Mouse (Mus musculus) layer of hippocampus, adult 8-10 months (tissue): ENCODE data around the gene Romo1. TPM values are rescaled to one million over a fixed set of nuclear protein-coding genes. Genes with fewer than 3 reads are reported as not detected.
"Not testable (repeated sequence)": the region's sequence is repeated elsewhere in the genome, so short reads cannot be mapped to it uniquely, and the experiment has no call there.

ENCODE experiments used
- DNase-seq, 2 experiments: peaks; one replicate each; pipeline ENCODE4 v3.0.0; 2022; ENCODE audit warnings: low spot score in 2 of 2
- total RNA-seq, 4 experiments: library from RNA; stranded (reverse); gene quantifications; 2 replicates each; pipeline ENCODE4 v1.2.4; 2022

Romo1 gene
- total RNA-seq, 4 experiments from 2014 or later = 99.4 to 184 (median 132) TPM

DNA sequence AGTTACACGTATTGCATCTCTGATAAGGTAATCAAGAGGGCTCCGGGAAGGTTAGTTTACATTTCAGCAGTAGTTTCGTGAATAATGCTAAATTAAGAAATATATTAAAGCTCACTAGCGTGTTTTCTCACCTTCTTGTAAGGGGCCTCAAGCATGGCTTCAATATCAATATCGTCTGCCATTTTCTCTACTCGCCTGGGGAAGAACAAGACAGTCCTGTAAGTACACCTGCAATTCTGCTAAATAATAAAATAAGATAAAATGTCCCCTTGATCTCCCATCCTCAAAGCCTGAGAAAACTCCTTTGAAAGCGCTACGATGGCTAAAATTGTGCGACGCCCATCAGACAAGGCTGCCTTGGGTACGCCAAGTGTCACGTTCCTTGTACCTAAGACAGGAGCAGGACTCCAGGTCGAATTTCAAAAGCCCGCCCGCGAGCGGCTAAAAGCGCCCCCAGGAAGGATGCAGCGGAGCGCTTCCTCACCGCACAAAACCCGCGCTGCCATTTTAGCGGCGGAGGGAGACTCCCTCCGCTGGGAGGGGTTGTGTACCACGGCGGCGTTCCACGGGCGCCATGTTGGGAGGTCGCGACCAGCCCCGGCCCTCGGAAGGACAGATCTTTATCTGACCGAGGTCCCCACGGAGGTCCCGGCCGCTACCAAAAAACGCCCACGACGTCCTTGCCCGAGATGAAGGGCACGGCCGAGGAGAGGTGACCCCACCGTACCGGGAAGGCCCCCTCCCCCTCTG, 35.4 kb downstream of the Romo1 start:
- DNase-seq = peak; percentile 57 to 58

DNA sequence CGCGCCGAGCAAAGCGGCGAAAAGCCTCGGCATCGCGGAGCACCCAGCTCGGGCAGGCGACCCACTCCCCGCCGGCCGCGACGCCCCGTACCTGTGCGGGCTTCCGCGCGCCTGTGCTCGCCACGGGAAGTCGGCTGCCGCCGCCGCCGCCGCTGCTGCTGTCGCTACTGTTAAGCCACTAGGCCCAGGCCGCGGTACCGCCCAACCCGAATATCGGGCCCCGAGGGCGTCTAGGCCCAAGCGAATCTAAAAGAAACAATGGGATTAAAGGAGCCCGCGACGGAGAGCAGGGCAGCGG, 35.9 kb downstream of the Romo1 start:
- no peak for DNase-seq

DNA sequence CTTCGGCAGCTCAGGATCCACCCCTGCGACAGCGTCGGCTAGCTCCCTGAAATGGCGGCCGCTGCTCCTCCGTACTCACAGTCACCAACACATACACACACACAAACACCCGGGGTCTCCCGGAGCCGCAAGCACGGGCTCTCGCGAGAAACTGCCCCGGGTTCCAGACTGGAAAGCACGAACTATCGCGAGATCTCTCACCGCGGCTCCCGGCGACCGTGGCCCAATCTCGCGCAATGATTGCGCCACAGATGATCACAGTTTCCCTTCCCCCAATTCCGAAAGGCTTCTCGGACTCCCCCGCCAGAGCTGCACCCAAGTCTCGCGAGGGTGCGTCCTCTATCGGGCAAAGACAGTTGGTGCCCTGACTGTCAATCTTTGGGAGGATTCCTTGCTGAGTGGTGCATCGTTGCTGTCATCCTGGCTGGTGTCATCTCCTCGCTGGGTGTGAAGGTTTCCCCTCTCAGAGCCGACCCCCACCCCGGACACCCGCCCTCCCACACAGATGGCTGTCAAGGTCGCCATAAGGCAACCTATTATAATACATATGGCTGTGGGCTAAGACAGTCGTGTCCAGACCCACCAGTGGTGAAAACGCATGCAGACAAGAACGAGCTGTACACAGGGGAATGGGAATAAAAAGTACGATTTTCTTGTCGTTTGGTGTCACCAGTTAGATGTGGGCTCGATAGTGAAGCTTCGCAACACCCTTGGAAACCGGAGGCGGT, 36.4 kb downstream of the Romo1 start, which contains the start of gene Rbm39:
TSS of gene Rbm39 (minus strand) at position 145 of the 728 bp plus-strand sequence.
- DNase-seq = peak; percentile 100

DNA sequence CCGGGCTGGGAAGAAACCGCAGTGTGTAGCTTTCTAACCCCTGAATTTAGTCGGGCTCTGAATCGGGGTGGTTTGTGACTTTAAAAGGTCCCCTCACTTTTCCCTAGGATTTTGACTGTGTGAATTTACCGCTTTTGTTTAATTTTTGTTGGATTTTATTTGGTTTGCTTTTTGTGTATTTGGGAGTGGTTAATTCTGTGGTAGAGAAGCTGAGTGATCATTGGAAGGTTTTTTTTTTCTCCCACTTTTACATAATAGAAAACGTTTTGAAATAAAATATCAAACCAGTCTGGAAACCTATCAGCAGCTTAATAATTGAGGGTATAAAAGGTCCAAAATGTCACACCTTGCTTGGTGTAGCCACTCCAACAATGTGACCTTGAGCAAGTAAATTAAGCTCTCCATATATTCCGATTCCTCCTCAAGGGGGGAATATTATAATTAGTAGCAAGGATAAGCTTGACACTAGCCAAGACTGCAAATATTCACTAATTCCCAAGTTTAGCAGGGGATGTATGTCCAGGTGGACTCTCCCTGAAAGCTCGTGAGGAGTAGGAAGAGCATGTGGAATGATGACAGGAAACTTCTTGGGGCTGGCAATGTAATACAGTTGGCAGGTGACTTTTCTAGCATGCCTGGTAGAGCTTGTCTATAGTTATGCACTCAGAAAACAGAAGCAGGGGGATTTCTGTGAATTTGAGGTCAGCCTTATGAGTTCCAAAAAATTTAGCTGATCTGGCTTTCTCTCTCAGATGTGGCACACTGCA, 37.2 kb downstream of the Romo1 start:
- DNase-seq = no peak

DNA sequence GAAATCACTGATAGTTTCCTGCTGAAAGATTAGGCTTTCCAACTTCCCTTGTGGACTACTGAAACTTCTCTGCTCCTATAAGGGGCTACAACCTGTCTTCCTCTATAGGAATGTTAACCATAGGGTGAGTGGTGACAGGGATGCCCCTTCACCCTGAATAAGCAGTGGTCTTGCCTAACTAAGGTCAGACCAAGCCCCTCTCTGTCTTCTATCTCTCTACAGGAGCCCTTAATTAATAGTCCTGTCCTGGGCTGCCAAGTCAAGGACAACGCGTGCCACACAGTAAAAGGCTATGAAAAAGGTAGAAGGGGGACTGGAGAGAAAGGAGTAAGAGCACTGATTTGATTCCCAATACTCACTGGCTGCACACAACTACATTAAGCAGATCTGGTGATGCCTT, 37.8 kb downstream of the Romo1 start:
- DNase-seq = no peak

DNA sequence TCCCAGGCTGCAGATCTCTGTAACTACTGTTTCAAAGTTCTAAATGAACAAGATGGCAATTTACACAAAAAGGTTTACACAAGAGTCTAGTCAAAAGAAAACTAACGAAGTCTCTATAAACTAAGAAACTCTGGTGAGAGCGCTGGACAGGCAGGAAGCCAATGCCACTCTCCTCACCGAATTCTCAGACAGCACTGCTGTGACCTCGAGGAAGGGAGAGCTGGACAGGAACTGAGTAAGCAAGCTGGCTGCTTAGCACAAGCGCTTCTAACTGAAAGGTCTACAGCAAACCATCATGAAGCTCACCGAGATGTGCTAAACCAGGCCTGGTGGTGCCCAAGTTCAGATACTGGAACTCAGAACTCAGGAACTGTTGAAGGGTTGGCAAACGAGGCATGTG, 45.4 kb downstream of the Romo1 start:
- DNase-seq = not testable (repeated sequence)

DNA sequence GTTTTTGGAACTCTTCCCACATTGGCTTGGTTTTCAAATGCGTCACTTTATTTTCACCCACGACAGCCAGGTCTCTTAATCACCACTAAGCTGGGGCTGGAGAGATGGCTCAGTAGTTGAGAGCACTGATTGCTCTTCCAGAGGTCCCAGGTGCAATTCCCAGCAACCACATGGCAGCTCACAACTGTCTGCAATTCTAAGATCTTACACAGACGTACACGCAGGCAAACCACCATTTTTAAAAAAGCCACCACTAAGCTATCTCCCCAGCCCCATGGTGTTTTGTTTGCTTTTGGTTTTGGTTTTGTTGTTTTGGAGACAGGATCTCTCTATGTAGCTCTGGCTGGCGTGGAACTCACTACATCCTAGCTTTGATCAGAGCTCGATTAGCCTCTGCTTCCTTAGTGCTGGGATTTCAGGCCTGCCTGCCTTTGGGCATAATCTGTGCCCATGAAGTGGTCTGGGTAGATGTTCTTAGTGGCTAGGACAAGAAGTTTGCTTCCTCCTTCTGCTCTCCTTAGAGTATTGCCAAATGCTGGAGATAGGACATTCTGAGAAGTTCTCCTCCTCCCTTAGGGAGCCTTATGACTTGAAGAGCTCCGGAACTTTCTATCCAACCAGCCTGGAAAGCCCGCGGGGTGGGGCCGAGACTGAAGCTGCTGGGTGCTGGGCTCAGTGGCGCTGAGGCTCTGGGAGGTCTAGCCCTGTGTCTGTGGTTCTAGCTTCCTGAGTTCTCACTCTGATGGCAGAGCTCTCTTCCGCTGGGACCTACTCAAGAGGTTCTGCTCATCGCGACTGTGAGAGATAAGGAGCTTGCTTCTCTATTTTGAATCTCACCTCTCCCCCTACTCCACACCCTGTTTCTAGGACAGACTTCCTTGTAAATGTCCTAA, 46.4 kb downstream of the Romo1 start:
- no peak for DNase-seq

DNA sequence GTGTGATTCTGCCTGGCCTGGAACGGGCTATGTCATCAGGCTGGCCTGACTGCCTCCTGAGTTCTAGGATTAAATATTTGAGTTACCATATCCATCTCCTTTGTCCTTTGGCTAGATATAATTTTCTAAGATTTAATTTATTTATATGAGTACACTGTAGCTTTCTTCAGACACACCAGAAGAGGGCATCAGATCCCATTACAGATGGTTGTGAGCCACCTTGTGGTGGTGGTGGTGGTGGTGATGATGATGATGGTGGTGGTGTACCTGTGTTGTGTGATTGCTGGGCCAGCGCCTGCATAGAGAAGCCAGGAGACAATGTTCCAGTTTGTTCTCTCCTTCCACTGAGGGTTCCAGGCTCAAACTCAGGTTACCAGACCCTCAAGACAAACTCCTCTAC, 47.7 kb downstream of the Romo1 start:
- no peak for DNase-seq

DNA sequence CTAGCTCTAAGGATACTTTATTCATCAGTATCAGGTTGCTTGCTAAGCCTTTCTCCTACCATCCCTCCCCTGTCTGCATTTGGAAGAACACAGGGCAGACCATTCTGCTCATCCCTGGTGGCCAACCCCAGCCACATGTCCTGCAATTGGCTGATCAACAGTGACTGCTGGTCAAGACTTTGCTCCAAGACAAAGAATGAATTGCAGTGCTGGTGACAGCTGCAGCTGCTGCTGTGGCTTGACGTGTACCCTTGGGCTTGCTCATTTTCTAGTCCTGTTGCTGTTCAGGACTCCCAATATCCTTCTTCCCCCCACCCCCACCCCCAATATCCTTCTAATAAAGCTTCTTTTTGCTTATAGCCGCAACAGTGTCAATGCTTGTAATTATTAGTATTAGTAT, 48.2 kb downstream of the Romo1 start:
- no peak for DNase-seq

DNA sequence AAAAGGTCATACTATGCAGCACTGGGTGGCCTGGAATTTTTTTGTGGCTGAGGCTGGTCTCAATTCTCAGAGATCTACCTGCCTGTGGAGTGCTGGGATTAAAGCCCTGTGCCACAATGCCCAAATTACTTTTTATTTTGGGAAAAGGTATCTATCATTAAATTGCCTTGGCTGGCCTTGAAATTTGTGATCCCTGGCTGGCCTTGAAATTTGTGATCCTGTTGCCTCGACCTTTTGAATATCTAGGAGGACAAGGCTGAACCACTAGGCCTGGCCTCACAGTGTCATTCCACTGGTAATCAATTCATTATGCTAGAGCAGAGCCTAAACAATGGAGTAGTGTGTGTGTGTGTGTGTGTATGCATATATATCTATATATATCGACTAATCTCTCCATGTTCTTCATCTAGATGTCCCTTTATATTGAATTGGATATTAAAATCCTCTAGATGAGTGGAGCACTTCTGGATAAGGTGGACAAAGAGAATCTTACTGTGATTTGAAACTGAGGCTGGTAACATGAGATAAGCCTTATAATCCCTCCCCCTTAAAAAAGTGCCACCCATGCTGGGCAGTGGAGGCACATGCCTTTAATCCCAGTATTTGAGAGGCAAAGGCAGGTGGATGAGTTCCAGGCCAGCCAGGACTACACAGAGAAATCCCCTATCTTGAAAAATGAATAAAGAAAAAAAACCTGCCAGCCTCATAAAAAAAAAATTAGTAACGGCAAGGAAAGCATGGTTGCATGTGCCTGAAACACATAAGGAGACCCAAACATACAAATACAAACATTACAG, 49.4 kb downstream of the Romo1 start:
- no peak for DNase-seq

DNA sequence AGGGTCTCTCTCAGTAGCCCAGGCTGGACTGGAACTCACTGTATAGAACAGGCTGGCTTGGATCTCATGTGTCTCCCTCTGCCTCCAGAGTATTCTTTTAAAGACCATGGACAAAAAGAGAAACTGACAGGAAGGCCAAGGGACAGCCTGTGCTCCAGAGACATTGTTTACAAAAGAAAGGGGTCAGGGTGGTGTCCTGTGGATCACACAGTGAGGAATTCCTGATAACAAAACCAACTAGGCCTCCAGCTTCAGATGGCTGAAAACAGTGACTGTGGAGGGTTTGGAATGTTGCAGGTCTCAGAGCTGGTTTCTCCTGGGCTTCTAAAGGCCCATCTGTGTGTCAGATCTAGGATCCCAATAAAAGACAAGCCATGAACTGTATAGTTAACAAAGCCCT, 50.7 kb downstream of the Romo1 start:
- no peak for DNase-seq

Other genes with a start within 250 kb of the Romo1 start
- gene Uqcc1, start 213.7 kb upstream of the Romo1 start, total RNA-seq = 10 to 100 TPM; 76.5 to 83.3 (median 78.3) TPM
- gene Gm15557, start 203.3 kb upstream of the Romo1 start, total RNA-seq = not detected
- under 1 TPM in 3 of 4 experiments, not detected in 1; 0.18 to 0.31 (median 0.31) TPM for gene Gdf5, start 198.7 kb upstream of the Romo1 start, total RNA-seq
- gene Cep250, start 187.6 kb upstream of the Romo1 start, total RNA-seq = 10 to 100 TPM; 21.9 to 24.9 (median 24.5) TPM
- 1 to 10 TPM in 3 of 4 experiments, under 1 TPM in 1; 0.97 to 3.0 (median 2.0) TPM for gene 6430550D23Rik, start 136.1 kb upstream of the Romo1 start, total RNA-seq
- gene Ergic3, start 136.0 kb upstream of the Romo1 start, total RNA-seq = 100 to 1,000 TPM; 182 to 233 (median 213) TPM
- not detected for gene Fer1l4, start 91.1 kb upstream of the Romo1 start, total RNA-seq
- 1 to 10 TPM; 3.3 to 4.7 (median 4.2) TPM for gene Spag4, start 78.9 kb upstream of the Romo1 start, total RNA-seq
- 10 to 100 TPM; 31.2 to 34.6 (median 33.0) TPM for gene Cpne1, start 32.1 kb upstream of the Romo1 start, total RNA-seq
- 10 to 100 TPM; 25.4 to 37.4 (median 33.1) TPM for gene Rbm12, start 32.1 kb upstream of the Romo1 start, total RNA-seq
- 10 to 100 TPM; 17.8 to 23.4 (median 20.3) TPM for gene Gm28036, start 16.9 kb upstream of the Romo1 start, total RNA-seq
- gene Nfs1, start 147 bp downstream of the Romo1 start, total RNA-seq = 10 to 100 TPM; 39.0 to 54.5 (median 44.0) TPM
- 100 to 1,000 TPM; 305 to 360 (median 339) TPM for gene Rbm39, start 36.2 kb downstream of the Romo1 start, total RNA-seq
- 100 to 1,000 TPM in 3 of 4 experiments, 10 to 100 TPM in 1; 98.7 to 122 (median 109) TPM for gene Phf20, start 52.4 kb downstream of the Romo1 start, total RNA-seq
- 1 to 10 TPM; 4.8 to 7.1 (median 6.8) TPM for gene Cnbd2, start 168.3 kb downstream of the Romo1 start, total RNA-seq
- gene Scand1, start 168.7 kb downstream of the Romo1 start, total RNA-seq = 10 to 100 TPM; 59.9 to 80.3 (median 72.3) TPM